Mouse (Mus musculus): Measurements from ENCODE around the gene Ip6k1.

Ip6k1 gene

GRCm38 (mm10) chr9:108090611-108091120 is 88.4 kb downstream of the Ip6k1 start:
- no peak for ATAC-seq (ENCODE audit: insufficient number of reproducible peaks, low FRiP score, low TSS enrichment)

GRCm38 (mm10) chr9:108093586-108093985 is 91.3 kb downstream of the Ip6k1 start:
- no peak for ATAC-seq (ENCODE audit: insufficient number of reproducible peaks, low FRiP score, low TSS enrichment)

- peak; percentile 74 for ATAC-seq (ENCODE audit: insufficient number of reproducible peaks, low FRiP score, low TSS enrichment)
Observed at GRCm38 (mm10) chr9:108094184-108094941, 92.1 kb downstream of the Ip6k1 start, which contains the start of gene Apeh. TSS of gene Apeh (minus strand) at chr9:108094606.

- no peak for ATAC-seq (ENCODE audit: insufficient number of reproducible peaks, low FRiP score, low TSS enrichment)
Observed at GRCm38 (mm10) chr9:108094998-108095411, 92.7 kb downstream of the Ip6k1 start.

GRCm38 (mm10) chr9:108095518-108095917 is 93.2 kb downstream of the Ip6k1 start:
- peak; percentile 32; the same call in 1 of the 2 replicates for ATAC-seq (ENCODE audit: insufficient number of reproducible peaks, low FRiP score, low TSS enrichment)

GRCm38 (mm10) chr9:108095949-108096712 is 93.8 kb downstream of the Ip6k1 start:
- ATAC-seq (ENCODE audit: insufficient number of reproducible peaks, low FRiP score, low TSS enrichment) = no peak

Data from cerebellum, adult (tissue).